Mouse (Mus musculus): ENCODE measurements at regions not wholly inside any gene's neighbourhood (a gene's known extent, or its start where the extent isn't known, plus 50 kb on each side); places are given as distances from the start of the nearest gene placed in this dataset.

- Histone ChIP-seq H3K27ac (no peak overlapping the region), H3K4me3 (no peak overlapping the region)
- no peak for DNase-seq (ENCODE audit: low spot score in 2 of 2)
- TF ChIP-seq CTCF (conservative IDR thresholded peaks at IDR 0.05), result no peak
These were observed 78.3 kb upstream of the A730046J19Rik start for GRCm38 (mm10) chrX:144075241-144075640.

- no peak for DNase-seq (ENCODE audit: low spot score in 2 of 2)
- TF ChIP-seq CTCF (conservative IDR thresholded peaks at IDR 0.05), result peak; percentile 66
- H3K4me3 ChIP-seq, result no peak overlapping the region
- H3K27ac ChIP-seq, result no peak overlapping the region
These were observed 72.3 kb upstream of the A730046J19Rik start for GRCm38 (mm10) chrX:144081146-144081545.

GRCm38 (mm10) chrX:144098200-144098599, 55.3 kb upstream of the A730046J19Rik start:
- no peak overlapping the region for H3K4me3 ChIP-seq
- TF ChIP-seq CTCF (conservative IDR thresholded peaks at IDR 0.05), result no peak
- DNase-seq (ENCODE audit: low spot score in 2 of 2), result no peak
- H3K27ac ChIP-seq, result no peak overlapping the region

All from layer of hippocampus, adult 2 months (tissue).